Comparison of ENCODE assay signal across 7 mouse cellular contexts in genomic region chr11:103116008-103116818, GRCm38 (mm10). TPM values are rescaled to one million over a fixed set of nuclear protein-coding genes. Genes with fewer than 3 reads are reported as not detected.
DNase-seq lines count a peak whose midpoint lies in the region; ATAC-seq lines count a peak whose summit lies in the region.

TSS of gene Hexim1 (plus strand) at chr11:103116231.

- peak within 1 kb of the TSS; percentile 76 for H3K4me3 ChIP-seq in embryonic facial prominence, embryonic 10.5 days
- H3K4me3 ChIP-seq in limb, embryonic 10.5 days = peak within 1 kb of the TSS; percentile 59
- H3K4me3 ChIP-seq in midbrain, embryonic 13.5 days (replicated peaks) = peak within 1 kb of the TSS; percentile 59

- no peaks in the 10 kb centered on the region for H3K9me3 ChIP-seq in embryonic facial prominence, embryonic 10.5 days
- H3K9me3 ChIP-seq in limb, embryonic 10.5 days (replicated peaks) = no peaks in the 10 kb centered on the region
- H3K9me3 ChIP-seq in midbrain, embryonic 13.5 days = no peaks in the 10 kb centered on the region

- peaks cover 32% of the 10 kb centered on the region for H3K27me3 ChIP-seq in embryonic facial prominence, embryonic 10.5 days (replicated peaks; ENCODE audit: low read depth, poor library complexity, severe bottlenecking)
- peaks cover 25% of the 10 kb centered on the region for H3K27me3 ChIP-seq in limb, embryonic 10.5 days (ENCODE audit: low read depth, poor library complexity, severe bottlenecking)
- peaks cover 28% of the 10 kb centered on the region for H3K27me3 ChIP-seq in midbrain, embryonic 13.5 days

- under 1% methylated on average over 53 of the region's 53 CpGs for WGBS in embryonic facial prominence, embryonic 10.5 days
- WGBS in limb, embryonic 10.5 days = under 1% methylated on average over 53 of the region's 53 CpGs
- WGBS in midbrain, embryonic 13.5 days = under 1% methylated on average over 53 of the region's 53 CpGs

- H3K4me2 ChIP-seq in midbrain, embryonic 13.5 days (replicated peaks) = peak within 1 kb of the TSS; percentile 92

- peak; percentile 100 for DNase-seq in adrenal gland, postnatal 10 days
- peak; percentile 100 for DNase-seq in embryonic facial prominence, embryonic 10.5 days (ENCODE audit: low spot score)
- peak; percentile 96 for DNase-seq in gonadal fat pad, adult 2 months (ENCODE audit: low read depth)
- peak; percentile 100 for DNase-seq in kidney, adult 11 months
- peak; percentile 99 for DNase-seq in limb, embryonic 10.5 days (ENCODE audit: low spot score)
- peak; percentile 100 for DNase-seq in spleen, adult 12 weeks (ENCODE audit: low spot score)

- ATAC-seq in midbrain, embryonic 13.5 days = peak; percentile 97

- H3K36me3 ChIP-seq in embryonic facial prominence, embryonic 10.5 days (replicated peaks) = no peaks in the 10 kb centered on the region
- no peaks in the 10 kb centered on the region for H3K36me3 ChIP-seq in limb, embryonic 10.5 days
- no peaks in the 10 kb centered on the region for H3K36me3 ChIP-seq in midbrain, embryonic 13.5 days

- H3K4me1 ChIP-seq in embryonic facial prominence, embryonic 10.5 days = peaks cover 56% of the 10 kb centered on the region
- peaks cover 59% of the 10 kb centered on the region for H3K4me1 ChIP-seq in limb, embryonic 10.5 days
- peaks cover 54% of the 10 kb centered on the region for H3K4me1 ChIP-seq in midbrain, embryonic 13.5 days (replicated peaks)

- H3K9ac ChIP-seq in midbrain, embryonic 13.5 days (replicated peaks) = peak within 1 kb of the TSS; percentile 80

- H3K27ac ChIP-seq in embryonic facial prominence, embryonic 10.5 days (replicated peaks) = peak within 1 kb of the TSS; percentile 96
- peak within 1 kb of the TSS; percentile 91 for H3K27ac ChIP-seq in limb, embryonic 10.5 days
- H3K27ac ChIP-seq in midbrain, embryonic 13.5 days = peak within 1 kb of the TSS; percentile 91

RNA-seq across cellular contexts. Expression of gene Hexim1, which starts in this region (rescaled TPM):
- 10 to 100 TPM; 49.6 to 50.1 TPM for total RNA-seq in adrenal gland, postnatal 10 days (2021)
- 2.8 and 2.9 TPM in 2 replicates for polyA plus RNA-seq in embryonic facial prominence, embryonic 10.5 days (2016; fragmentation: Nextera tagmentation; extraction: Ambion mirVana)
- 16.3 and 21.3 TPM in 2 replicates for polyA plus RNA-seq in gonadal fat pad, adult 2 months (2012; rRNA removed)
- polyA plus RNA-seq in limb, embryonic 10.5 days (2016; fragmentation: Nextera tagmentation; extraction: Ambion mirVana) = 1.8 and 2.4 TPM in 2 replicates
- 3.5 and 3.9 TPM in 2 replicates for polyA plus RNA-seq in midbrain, embryonic 13.5 days (2015; fragmentation: Nextera tagmentation; extraction: Ambion mirVana)

Comparison
In these comparisons a context has a peak if more than half of its experiments do, and no peak if none do; other contexts are left out.
1. Peak in every context shown above with its lines: DNase-seq, ATAC-seq, H3K4me3 ChIP-seq and H3K27ac ChIP-seq.